ENCODE assay signal across 28 mouse cellular contexts in genomic region chr12:75623292-75623691, GRCm38 (mm10). TPM values are rescaled to one million over a fixed set of nuclear protein-coding genes. Genes with fewer than 3 reads are reported as not detected.
DNase-seq lines count a peak whose midpoint lies in the region; ATAC-seq and TF ChIP-seq lines count a peak whose summit lies in the region.
"Had no signal": no experiment of that assay in that cellular context is flagged by ENCODE, and none has a peak within 500 bp of the region (broad histone marks: within the 10 kb centered on the region; RNA-seq: fewer than 3 reads in every experiment).

No protein-coding gene starts in this region.

- H3K4me1 ChIP-seq in liver, embryonic 11.5 days (replicated peaks; ENCODE audit: control insufficient read depth, insufficient read depth, low read length), result no peaks in the 10 kb centered on the region
- H3K4me1 ChIP-seq in liver, embryonic 14.5 days (replicated peaks; ENCODE audit: control insufficient read depth in 2 of 2, insufficient read depth in 2 of 2, low read length in 1 of 2), result peaks cover 2 to 12% of the 10 kb centered on the region in 2 experiments; a peak in 3 of 4 replicates
- H3K4me1 ChIP-seq in liver, postnatal 0 days (ENCODE audit: insufficient read depth), result no peaks in the 10 kb centered on the region
- no peaks in the 10 kb centered on the region for H3K4me1 ChIP-seq in forebrain, embryonic 10.5 days
- H3K4me1 ChIP-seq: embryonic facial prominence, embryonic 12.5 days; embryonic facial prominence, embryonic 15.5 days; forebrain, embryonic 12.5 days; forebrain, embryonic 15.5 days; heart, embryonic 12.5 days; heart, embryonic 15.5 days; hindbrain, embryonic 10.5 days; hindbrain, embryonic 13.5 days had no signal

- H3K27me3 ChIP-seq in liver, embryonic 11.5 days (replicated peaks; ENCODE audit: control insufficient read depth, insufficient read depth, low read length), result no peaks in the 10 kb centered on the region
- no peaks in the 10 kb centered on the region for H3K27me3 ChIP-seq in liver, embryonic 14.5 days (ENCODE audit: control insufficient read depth, insufficient read depth, low read length)
- no peaks in the 10 kb centered on the region for H3K27me3 ChIP-seq in liver, postnatal 0 days (ENCODE audit: insufficient read depth, low read length)
- no peaks in the 10 kb centered on the region for H3K27me3 ChIP-seq in forebrain, embryonic 10.5 days (ENCODE audit: poor library complexity, severe bottlenecking)
- H3K27me3 ChIP-seq: CH12.LX; embryonic facial prominence, embryonic 12.5 days; embryonic facial prominence, embryonic 15.5 days; forebrain, embryonic 12.5 days; forebrain, embryonic 15.5 days; heart, embryonic 12.5 days; heart, embryonic 15.5 days; hindbrain, embryonic 13.5 days had no signal

- no peak for DNase-seq in liver, embryonic 11.5 days (ENCODE audit: low spot score)
- DNase-seq in liver, result no peak
- no peak for DNase-seq in liver, embryonic 14.5 days (ENCODE audit: low read depth in 3 of 3, low spot score in 3 of 3)
- DNase-seq in liver, postnatal 0 days, result no peak
- no peak for DNase-seq in embryo, embryonic 9.5 days (ENCODE audit: extremely low spot score)
- DNase-seq in cerebellum, adult 9-10 months, result no peak
- DNase-seq in forebrain, embryonic 10.5 days (ENCODE audit: extremely low spot score, low spot score), result no peak
- DNase-seq: adrenal gland, adult 2 months; adrenal gland, postnatal 14 days; B cell, adult 2 months; cerebellum, adult 11 months; cerebellum, adult 2 months; cerebellum, postnatal 10 days; cerebellum, postnatal 36 days; gastrocnemius, postnatal 10 days; gastrocnemius, postnatal 36 days; heart, postnatal 10 days; heart, postnatal 36 days had no signal

- 82% methylated on average over 5 of the region's 5 CpGs for WGBS in liver, embryonic 11.5 days
- WGBS in liver, embryonic 14.5 days (ENCODE audit: insufficient replicate concordance), result 56% methylated on average over 5 of the region's 5 CpGs
- WGBS in liver, postnatal 0 days (ENCODE audit: insufficient replicate concordance), result 72% methylated on average over 5 of the region's 5 CpGs
- 97% methylated on average over 5 of the region's 5 CpGs for WGBS in forebrain, embryonic 10.5 days

- H3K4me2 ChIP-seq in liver, embryonic 11.5 days, result no peak overlapping the region
- no peak overlapping the region for H3K4me2 ChIP-seq in liver, embryonic 14.5 days (ENCODE audit: low read depth)
- no peak overlapping the region for H3K4me2 ChIP-seq in liver, postnatal 0 days (ENCODE audit: low read depth, low read length)
- H3K4me2 ChIP-seq: embryonic facial prominence, embryonic 12.5 days; embryonic facial prominence, embryonic 15.5 days; forebrain, embryonic 12.5 days; forebrain, embryonic 15.5 days; heart, embryonic 12.5 days; heart, embryonic 15.5 days; hindbrain, embryonic 13.5 days had no signal

- no peak overlapping the region for H3K4me3 ChIP-seq in liver, embryonic 11.5 days (ENCODE audit: low read depth, low read length)
- no peak overlapping the region for H3K4me3 ChIP-seq in liver, embryonic 14.5 days (ENCODE audit: insufficient read depth in 1 of 2, low read depth in 2 of 2, low read length in 2 of 2)
- H3K4me3 ChIP-seq in liver, postnatal 0 days (ENCODE audit: low read depth, low read length), result no peak overlapping the region
- no peak overlapping the region for H3K4me3 ChIP-seq in forebrain, embryonic 10.5 days
- H3K4me3 ChIP-seq: embryonic facial prominence, embryonic 12.5 days; embryonic facial prominence, embryonic 15.5 days; forebrain, embryonic 12.5 days; forebrain, embryonic 15.5 days; heart, embryonic 12.5 days; heart, embryonic 15.5 days; hindbrain, embryonic 10.5 days; hindbrain, embryonic 13.5 days had no signal

- ATAC-seq in liver, embryonic 11.5 days (replicated peaks; ENCODE audit: low FRiP score), result peak; percentile 58
- peak; percentile 72 for ATAC-seq in liver, embryonic 14.5 days (ENCODE audit: insufficient read depth)
- ATAC-seq in liver, postnatal 0 days, result 0 out of 2 replicates have a peak, but pooled peaks have one; percentile 15
- ATAC-seq: forebrain, embryonic 15.5 days; hindbrain, embryonic 16.5 days had no signal

- TF ChIP-seq EP300 in liver, embryonic 14.5 days (IDR thresholded peaks at IDR 0.05; ENCODE audit: low read depth), result no peak
- TF ChIP-seq EP300 in liver, postnatal 0 days (IDR thresholded peaks at IDR 0.05; ENCODE audit: low read depth), result no peak; the same call in 1 of the 2 replicates

- H3K36me3 ChIP-seq in liver, embryonic 11.5 days (ENCODE audit: control insufficient read depth, insufficient read depth, low read length), result no peaks in the 10 kb centered on the region
- H3K36me3 ChIP-seq in liver, embryonic 14.5 days (replicated peaks; ENCODE audit: control insufficient read depth, insufficient read depth, low read depth), result no peaks in the 10 kb centered on the region
- H3K36me3 ChIP-seq in liver, postnatal 0 days (replicated peaks; ENCODE audit: insufficient read depth, low read length), result no peaks in the 10 kb centered on the region
- H3K36me3 ChIP-seq in forebrain, embryonic 10.5 days (replicated peaks), result no peaks in the 10 kb centered on the region
- H3K36me3 ChIP-seq: embryonic facial prominence, embryonic 12.5 days; embryonic facial prominence, embryonic 15.5 days; forebrain, embryonic 12.5 days; forebrain, embryonic 15.5 days; heart, embryonic 12.5 days; heart, embryonic 15.5 days; hindbrain, embryonic 10.5 days; hindbrain, embryonic 13.5 days had no signal

- no peak overlapping the region for H3K9ac ChIP-seq in liver, embryonic 11.5 days (ENCODE audit: low read depth, low read length)
- no peak overlapping the region for H3K9ac ChIP-seq in liver, embryonic 14.5 days (replicated peaks)
- no peak overlapping the region for H3K9ac ChIP-seq in liver, postnatal 0 days (replicated peaks)
- H3K9ac ChIP-seq: embryonic facial prominence, embryonic 12.5 days; embryonic facial prominence, embryonic 15.5 days; forebrain, embryonic 12.5 days; forebrain, embryonic 15.5 days; heart, embryonic 12.5 days; heart, embryonic 15.5 days; hindbrain, embryonic 13.5 days had no signal

- no peaks in the 10 kb centered on the region; the same call in 1 of the 2 replicates for H3K9me3 ChIP-seq in liver, embryonic 11.5 days (ENCODE audit: control insufficient read depth, low read length)
- no peaks in the 10 kb centered on the region for H3K9me3 ChIP-seq in liver, embryonic 14.5 days (ENCODE audit: control insufficient read depth, low read length)
- no peaks in the 10 kb centered on the region for H3K9me3 ChIP-seq in liver, postnatal 0 days (ENCODE audit: low read length)
- peaks cover 9% of the 10 kb centered on the region; the same call in 1 of the 2 replicates for H3K9me3 ChIP-seq in forebrain, embryonic 10.5 days
- H3K9me3 ChIP-seq: embryonic facial prominence, embryonic 15.5 days; forebrain, embryonic 15.5 days; hindbrain, embryonic 10.5 days had no signal

- no peak for TF ChIP-seq CTCF in liver, embryonic 14.5 days (IDR thresholded peaks at IDR 0.05; ENCODE audit: low read depth)
- no peak for TF ChIP-seq CTCF in liver, postnatal 0 days (IDR thresholded peaks at IDR 0.05; ENCODE audit: low read depth)

- no peak overlapping the region for H3K27ac ChIP-seq in liver, embryonic 11.5 days (ENCODE audit: low read depth, low read length)
- no peak overlapping the region for H3K27ac ChIP-seq in liver, embryonic 14.5 days
- no peak overlapping the region for H3K27ac ChIP-seq in liver, postnatal 0 days (ENCODE audit: low read depth)
- no peak overlapping the region for H3K27ac ChIP-seq in forebrain, embryonic 10.5 days
- H3K27ac ChIP-seq: embryonic facial prominence, embryonic 12.5 days; embryonic facial prominence, embryonic 15.5 days; forebrain, embryonic 12.5 days; forebrain, embryonic 15.5 days; heart, embryonic 15.5 days; hindbrain, embryonic 10.5 days; hindbrain, embryonic 13.5 days had no signal

RNA-seq across cellular contexts. Expression of gene Ppp2r5e, which starts 27.2 kb away (rescaled TPM):
- polyA plus RNA-seq in liver, embryonic 11.5 days (2014; fragmentation: Nextera tagmentation; extraction: Ambion mirVana), result 10.0 and 10.7 TPM in 2 replicates
- polyA plus RNA-seq in liver, embryonic 14.5 days (2012; rRNA removed), result 3.8 and 6.8 TPM in 2 replicates
- 5.0 and 5.8 TPM in 2 replicates for polyA plus RNA-seq in liver, embryonic 14.5 days (2014; fragmentation: Nextera tagmentation; extraction: Ambion mirVana)
- 4.9 and 6.5 TPM in 2 replicates for polyA plus RNA-seq in liver, postnatal 0 days (2015; fragmentation: Nextera tagmentation; extraction: Ambion mirVana)
- polyA plus RNA-seq in forebrain, embryonic 10.5 days (2016; fragmentation: Nextera tagmentation; extraction: Ambion mirVana), result 15.2 and 15.4 TPM in 2 replicates

RNA-seq across cellular contexts. Expression of gene Wdr89, which starts 46.0 kb away (rescaled TPM):
- 16.5 and 17.3 TPM in 2 replicates for polyA plus RNA-seq in liver, embryonic 11.5 days (2014; fragmentation: Nextera tagmentation; extraction: Ambion mirVana)
- polyA plus RNA-seq in liver, embryonic 14.5 days (2012; rRNA removed), result 3.3 and 5.5 TPM in 2 replicates
- 5.3 and 5.5 TPM in 2 replicates for polyA plus RNA-seq in liver, embryonic 14.5 days (2014; fragmentation: Nextera tagmentation; extraction: Ambion mirVana)
- 4.7 and 5.1 TPM in 2 replicates for polyA plus RNA-seq in liver, postnatal 0 days (2015; fragmentation: Nextera tagmentation; extraction: Ambion mirVana)
- 13.9 and 14.7 TPM in 2 replicates for polyA plus RNA-seq in forebrain, embryonic 10.5 days (2016; fragmentation: Nextera tagmentation; extraction: Ambion mirVana)

Comparison
In these comparisons a context has a peak if more than half of its experiments do, and no peak if none do; other contexts are left out.
1. ATAC-seq: peak in every context shown above with its lines; median percentile 72 in liver, embryonic 14.5 days; 58 in liver, embryonic 11.5 days; 15 in liver, postnatal 0 days.